In genomic region chr1:148706271-148706807, GRCm38 (mm10) we compare ENCODE assay signal across 27 mouse cellular contexts.
DNase-seq lines count a peak whose midpoint lies in the region; ATAC-seq lines count a peak whose summit lies in the region.
"Had no signal": no experiment of that assay in that cellular context is flagged by ENCODE, and none has a peak within 500 bp of the region (broad histone marks: within the 10 kb centered on the region; RNA-seq: fewer than 3 reads in every experiment).

No protein-coding gene starts in this region.

- no peaks in the 10 kb centered on the region for H3K9me3 ChIP-seq in forebrain, embryonic 14.5 days (replicated peaks; ENCODE audit: control insufficient read depth, low read length)
- no peaks in the 10 kb centered on the region for H3K9me3 ChIP-seq in forebrain, embryonic 15.5 days
- no peaks in the 10 kb centered on the region for H3K9me3 ChIP-seq in midbrain, embryonic 14.5 days (ENCODE audit: control insufficient read depth, low read length)
- H3K9me3 ChIP-seq in midbrain, embryonic 10.5 days (replicated peaks) = no peaks in the 10 kb centered on the region
- H3K9me3 ChIP-seq: embryonic facial prominence, embryonic 12.5 days; embryonic facial prominence, embryonic 15.5 days; heart, embryonic 12.5 days; heart, embryonic 15.5 days; hindbrain, embryonic 10.5 days; hindbrain, embryonic 13.5 days; intestine, embryonic 15.5 days had no signal

- H3K4me3 ChIP-seq in forebrain, embryonic 14.5 days (ENCODE audit: low read depth, low read length) = no peak overlapping the region
- H3K4me3 ChIP-seq in forebrain, embryonic 15.5 days = no peak overlapping the region
- H3K4me3 ChIP-seq in midbrain, embryonic 14.5 days (replicated peaks; ENCODE audit: low read depth, low read length) = no peak overlapping the region
- no peak overlapping the region for H3K4me3 ChIP-seq in midbrain, embryonic 10.5 days
- H3K4me3 ChIP-seq: embryonic facial prominence, embryonic 12.5 days; embryonic facial prominence, embryonic 15.5 days; erythroblast, embryonic 14.5 days; heart, embryonic 12.5 days; heart, embryonic 15.5 days; hindbrain, embryonic 10.5 days; hindbrain, embryonic 13.5 days; intestine, embryonic 15.5 days had no signal

- H3K4me2 ChIP-seq in forebrain, embryonic 14.5 days (ENCODE audit: low read length) = no peak overlapping the region
- no peak overlapping the region for H3K4me2 ChIP-seq in forebrain, embryonic 15.5 days (replicated peaks)
- H3K4me2 ChIP-seq in midbrain, embryonic 14.5 days (ENCODE audit: low read length) = no peak overlapping the region
- H3K4me2 ChIP-seq: embryonic facial prominence, embryonic 12.5 days; embryonic facial prominence, embryonic 15.5 days; heart, embryonic 12.5 days; heart, embryonic 15.5 days; hindbrain, embryonic 13.5 days; intestine, embryonic 15.5 days had no signal

- 48% methylated on average over 5 of the region's 5 CpGs for WGBS in forebrain, embryonic 14.5 days
- WGBS in forebrain, embryonic 15.5 days = 45% methylated on average over 5 of the region's 5 CpGs
- WGBS in midbrain, embryonic 14.5 days = 65% methylated on average over 5 of the region's 5 CpGs
- WGBS in midbrain, embryonic 10.5 days = 74% methylated on average over 5 of the region's 5 CpGs

- no peaks in the 10 kb centered on the region for H3K36me3 ChIP-seq in forebrain, embryonic 14.5 days (ENCODE audit: control insufficient read depth, insufficient read depth, low read length)
- no peaks in the 10 kb centered on the region for H3K36me3 ChIP-seq in forebrain, embryonic 15.5 days
- H3K36me3 ChIP-seq in midbrain, embryonic 14.5 days (ENCODE audit: control insufficient read depth, insufficient read depth, low read length) = no peaks in the 10 kb centered on the region
- no peaks in the 10 kb centered on the region for H3K36me3 ChIP-seq in midbrain, embryonic 10.5 days
- H3K36me3 ChIP-seq: embryonic facial prominence, embryonic 12.5 days; embryonic facial prominence, embryonic 15.5 days; heart, embryonic 12.5 days; heart, embryonic 15.5 days; hindbrain, embryonic 10.5 days; hindbrain, embryonic 13.5 days; intestine, embryonic 15.5 days had no signal

- peak; percentile 37 for DNase-seq in forebrain, embryonic 14.5 days (ENCODE audit: low spot score)
- DNase-seq in midbrain, embryonic 14.5 days = peak; percentile 27
- no peak for DNase-seq in midbrain, embryonic 10.5 days (ENCODE audit: low spot score)
- DNase-seq in brain, adult 2 months (ENCODE audit: low read depth, low spot score) = peak; percentile 27
- DNase-seq: adrenal gland, adult 8-10 months; adrenal gland, postnatal 25 days; cerebellum, adult 11 months; cerebellum, adult 2 months; cerebellum, adult 9-11 months; cerebellum, postnatal 25 days; gastrocnemius, postnatal 25 days; heart, adult 18-20 months; heart, postnatal 10 days; heart, postnatal 36 days had no signal

- H3K4me1 ChIP-seq in forebrain, embryonic 14.5 days (ENCODE audit: control insufficient read depth, insufficient read depth, low read length) = no peaks in the 10 kb centered on the region
- 0 out of 2 replicates have a peak, but pooled peaks cover 4% of the 10 kb centered on the region for H3K4me1 ChIP-seq in forebrain, embryonic 15.5 days
- H3K4me1 ChIP-seq in midbrain, embryonic 14.5 days (ENCODE audit: control insufficient read depth, insufficient read depth, low read length) = no peaks in the 10 kb centered on the region; the same call in 1 of the 2 replicates
- H3K4me1 ChIP-seq in midbrain, embryonic 10.5 days = no peaks in the 10 kb centered on the region
- H3K4me1 ChIP-seq: embryonic facial prominence, embryonic 12.5 days; embryonic facial prominence, embryonic 15.5 days; heart, embryonic 12.5 days; heart, embryonic 15.5 days; hindbrain, embryonic 10.5 days; hindbrain, embryonic 13.5 days; intestine, embryonic 15.5 days had no signal

- 0 out of 2 replicates have a peak, but pooled peaks have one; percentile 42 for ATAC-seq in forebrain, embryonic 14.5 days
- no peak for ATAC-seq in forebrain, embryonic 15.5 days (replicated peaks)
- no peak for ATAC-seq in midbrain, embryonic 14.5 days (ENCODE audit: low FRiP score, low TSS enrichment)
- no peak for ATAC-seq in erythroblast, adult 5-6 weeks (replicated peaks; ENCODE audit: low FRiP score, poor library complexity, severe bottlenecking)
- ATAC-seq: activated CD4-positive, CD25-positive, alpha-beta regulatory T cell, adult 4 months; CD4-positive, CD25-positive, alpha-beta regulatory T cell, adult 4 months; hindbrain, embryonic 16.5 days; intestine, embryonic 15.5 days had no signal

- H3K27me3 ChIP-seq in forebrain, embryonic 14.5 days (replicated peaks; ENCODE audit: control insufficient read depth, insufficient read depth, low read length) = no peaks in the 10 kb centered on the region
- no peaks in the 10 kb centered on the region for H3K27me3 ChIP-seq in forebrain, embryonic 15.5 days
- no peaks in the 10 kb centered on the region for H3K27me3 ChIP-seq in midbrain, embryonic 14.5 days (ENCODE audit: control insufficient read depth, insufficient read depth, low read length)
- H3K27me3 ChIP-seq in midbrain, embryonic 10.5 days (ENCODE audit: low read depth, poor library complexity, severe bottlenecking) = no peaks in the 10 kb centered on the region
- H3K27me3 ChIP-seq: embryonic facial prominence, embryonic 12.5 days; embryonic facial prominence, embryonic 15.5 days; heart, embryonic 12.5 days; heart, embryonic 15.5 days; hindbrain, embryonic 13.5 days; intestine, embryonic 15.5 days had no signal

- no peak overlapping the region for H3K27ac ChIP-seq in forebrain, embryonic 14.5 days (ENCODE audit: low read depth, low read length)
- H3K27ac ChIP-seq in forebrain, embryonic 15.5 days (replicated peaks) = no peak overlapping the region
- no peak overlapping the region for H3K27ac ChIP-seq in midbrain, embryonic 14.5 days (replicated peaks; ENCODE audit: low read depth, low read length)
- H3K27ac ChIP-seq in midbrain, embryonic 10.5 days (replicated peaks) = no peak overlapping the region
- H3K27ac ChIP-seq: embryonic facial prominence, embryonic 12.5 days; embryonic facial prominence, embryonic 15.5 days; heart, embryonic 15.5 days; hindbrain, embryonic 10.5 days; hindbrain, embryonic 13.5 days; intestine, embryonic 15.5 days had no signal

- H3K9ac ChIP-seq in forebrain, embryonic 14.5 days (ENCODE audit: low read length) = no peak overlapping the region
- H3K9ac ChIP-seq in forebrain, embryonic 15.5 days (replicated peaks) = no peak overlapping the region
- no peak overlapping the region for H3K9ac ChIP-seq in midbrain, embryonic 14.5 days (replicated peaks; ENCODE audit: low read length)
- H3K9ac ChIP-seq: embryonic facial prominence, embryonic 12.5 days; embryonic facial prominence, embryonic 15.5 days; heart, embryonic 12.5 days; heart, embryonic 15.5 days; hindbrain, embryonic 13.5 days; intestine, embryonic 15.5 days had no signal
